Mouse (Mus musculus) myocyte (in vitro differentiated cells): ENCODE data around the gene Zfp618.

ENCODE experiments used
- POLR2A ChIP-seq: IDR thresholded peaks from one replicate; pipeline ENCODE4 v1.6.1; 2011; ENCODE audit warnings: low read depth, mild to moderate bottlenecking, control low read depth, moderate library complexity; ENCODE audit not compliant: insufficient read length
- SRF ChIP-seq: IDR thresholded peaks from one replicate; pipeline ENCODE4 v1.6.1; 2011; ENCODE audit warnings: low read depth; ENCODE audit not compliant: control insufficient read depth, insufficient read length

DNA sequence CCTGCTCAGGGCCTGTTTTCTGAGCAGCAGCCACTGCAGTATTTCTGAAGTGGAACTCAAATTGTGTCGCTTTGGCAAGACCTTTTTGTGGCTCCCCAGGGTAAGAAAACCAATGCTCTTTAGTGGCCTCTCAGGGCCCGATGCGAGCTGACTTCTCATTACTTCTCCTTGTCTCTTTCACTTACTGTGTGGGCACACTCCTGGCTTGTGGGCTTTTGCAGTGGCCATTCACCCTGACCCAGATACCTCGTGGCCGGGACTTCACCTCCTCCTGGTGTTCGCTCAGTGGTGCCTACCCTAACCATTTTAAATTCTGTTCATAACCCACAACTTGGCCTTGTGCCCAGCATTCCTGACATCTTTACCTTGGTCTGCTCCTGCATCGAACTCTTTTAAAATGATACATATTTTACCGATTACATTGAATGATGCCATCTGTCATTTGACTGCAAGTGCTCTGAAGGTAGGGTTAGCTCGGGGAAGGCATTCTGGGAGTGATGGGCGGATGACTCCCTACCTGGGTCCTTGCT is 89.9 kb downstream of the Zfp618 start:
- no peak for TF ChIP-seq POLR2A
- TF ChIP-seq SRF, result no peak
